15 mouse cellular contexts compared by ENCODE assay signal in the genomic region with DNA sequence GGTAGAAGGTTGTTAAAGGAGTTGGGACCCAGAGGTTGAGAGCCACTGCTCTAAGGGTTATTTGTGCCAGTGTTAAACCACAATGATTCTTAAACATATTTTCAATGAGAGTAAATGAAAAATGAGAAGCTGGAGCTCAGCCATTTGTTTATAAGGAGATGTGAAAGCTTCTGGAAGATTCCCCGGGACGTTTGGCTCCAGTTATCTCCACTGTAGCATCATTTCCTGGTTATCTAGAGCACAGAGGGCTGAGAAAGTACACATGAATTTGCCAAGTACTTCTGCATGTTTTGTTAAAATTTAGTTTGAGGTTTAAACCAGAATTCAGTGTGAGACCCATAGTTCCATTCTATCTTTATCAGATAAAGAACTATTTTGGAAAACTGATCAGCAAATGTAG.
"Had no signal": no experiment of that assay in that cellular context is flagged by ENCODE, and none has a peak within 500 bp of the region (broad histone marks: within the 10 kb centered on the region; RNA-seq: fewer than 3 reads in every experiment).

No protein-coding gene starts in this region.

- H3K27me3 ChIP-seq: liver, embryonic 13.5 days; megakaryocyte, embryonic 14.5 days; midbrain, embryonic 15.5 days; neural tube, embryonic 13.5 days; stomach, embryonic 15.5 days had no signal

- DNase-seq: kidney, adult 8-10 months; kidney, postnatal 10 days; liver, embryonic 13.5 days; liver, postnatal 0 days; retina, postnatal 1 day; right cerebral cortex, postnatal 4 days; thymus, adult 2 months; thymus, postnatal 25 days had no signal

- H3K4me1 ChIP-seq: liver, embryonic 13.5 days; megakaryocyte, embryonic 14.5 days; midbrain, embryonic 15.5 days; neural tube, embryonic 13.5 days; stomach, embryonic 15.5 days had no signal

- H3K36me3 ChIP-seq: limb, embryonic 10.5 days; liver, embryonic 13.5 days; midbrain, embryonic 15.5 days; neural tube, embryonic 13.5 days; stomach, embryonic 15.5 days had no signal

- H3K9me3 ChIP-seq: limb, embryonic 10.5 days; liver, embryonic 13.5 days; megakaryocyte, embryonic 14.5 days; midbrain, embryonic 15.5 days; neural tube, embryonic 13.5 days; stomach, embryonic 15.5 days had no signal

- ATAC-seq: liver, postnatal 0 days; midbrain, embryonic 15.5 days had no signal

- H3K27ac ChIP-seq: limb, embryonic 10.5 days; liver, embryonic 13.5 days; macrophage; midbrain, embryonic 15.5 days; neural tube, embryonic 13.5 days had no signal

- H3K9ac ChIP-seq: liver, embryonic 13.5 days; liver, postnatal 0 days; midbrain, embryonic 15.5 days; neural tube, embryonic 13.5 days; stomach, embryonic 15.5 days had no signal

- H3K4me3 ChIP-seq: limb, embryonic 10.5 days; liver, embryonic 13.5 days; megakaryocyte, embryonic 14.5 days; midbrain, embryonic 15.5 days; neural tube, embryonic 13.5 days; stomach, embryonic 15.5 days had no signal

- H3K4me2 ChIP-seq: liver, embryonic 13.5 days; midbrain, embryonic 11.5 days; midbrain, embryonic 15.5 days; neural tube, embryonic 13.5 days; stomach, embryonic 15.5 days had no signal
